Mouse (Mus musculus): ENCODE data around the gene Hspbap1. TPM values are rescaled to one million over a fixed set of nuclear protein-coding genes. Genes with fewer than 3 reads are reported as not detected.

Hspbap1 gene
- total RNA-seq (2021), result 1 to 10 TPM; 2.5 to 2.6 TPM
- 2.1 and 3.1 TPM in 2 replicates for polyA plus RNA-seq (2012; rRNA removed)
- long read RNA-seq, partial matches to known transcripts, result 0 of 4 reads
- long read RNA-seq, other reads (novel, unspliced or antisense), result 1 of 4 reads

DNA sequence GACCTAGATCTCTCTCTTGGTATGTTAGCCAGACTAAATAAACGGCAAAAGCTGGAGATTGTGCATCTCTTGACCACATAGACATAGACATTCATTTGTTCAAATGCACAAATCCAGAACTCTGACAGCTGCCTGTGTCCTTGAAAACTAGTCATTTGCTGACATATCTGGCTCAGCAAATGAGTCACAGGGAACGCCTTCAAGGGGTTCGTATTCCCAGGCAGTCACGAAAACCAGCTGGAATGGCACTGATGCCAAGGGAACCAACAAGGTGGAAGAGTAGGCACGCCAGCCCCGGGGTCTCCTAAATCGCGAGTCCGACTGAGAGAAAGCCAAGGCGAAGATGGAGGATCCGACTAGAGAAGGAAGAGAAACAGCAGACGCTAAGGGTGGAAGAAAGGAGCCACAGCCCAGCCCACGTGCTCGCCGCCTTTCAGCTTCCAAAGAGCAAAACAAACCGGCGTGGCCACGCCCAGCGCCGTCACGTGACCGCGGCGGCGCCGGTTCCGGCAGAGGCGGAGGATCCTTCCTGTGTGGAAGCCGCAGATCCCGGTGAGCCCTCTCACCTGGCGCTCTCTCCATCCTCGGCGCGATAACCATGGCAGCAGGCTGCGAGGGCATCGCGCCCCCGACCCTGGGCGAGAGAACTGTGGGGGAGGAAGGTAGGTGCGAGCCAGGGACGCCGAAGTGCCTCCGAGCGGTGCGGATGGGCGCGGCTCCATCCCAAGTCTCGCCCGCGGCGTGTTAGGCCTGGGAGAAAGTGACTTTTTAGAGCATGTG lies at the start of gene Hspbap1:
Gene Hspbap1 (plus strand): TSS at position 498 of the 780 bp plus-strand sequence.
- intact Hi-C loops (cut with DNase I), result loop anchor here (2.0 to 10.0 kb wide), 2 partner anchors 35 to 175 kb away; no protein-coding TSS in a partner anchor
- peak within 1 kb of the TSS; percentile 96 for H3K4me3 ChIP-seq
- peaks cover 10% of the 10 kb centered on the region for H3K36me3 ChIP-seq (ENCODE audit: control insufficient read depth, insufficient read depth, low read length)
- H3K27me3 ChIP-seq (ENCODE audit: control insufficient read depth, insufficient read depth, low read length), result no peaks in the 10 kb centered on the region
- peak within 1 kb of the TSS; percentile 98 for H3K9ac ChIP-seq (ENCODE audit: low read depth, low read length)
- WGBS, result under 1% methylated on average over 51 of the region's 51 CpGs
- DNase-seq, result peak; percentile 94 to 96
- peaks cover 7% of the 10 kb centered on the region; the same call in 1 of the 2 replicates for H3K79me2 ChIP-seq (replicated peaks; ENCODE audit: control insufficient read depth, insufficient read depth, low read length)
- peak within 1 kb of the TSS; percentile 88 for H3K27ac ChIP-seq
- peaks cover 4% of the 10 kb centered on the region for H3K4me1 ChIP-seq (ENCODE audit: control insufficient read depth, insufficient read depth, low read length)
- no peak for TF ChIP-seq CTCF (IDR thresholded peaks at IDR 0.05)
- 0 out of 2 replicates have a peak, but pooled peaks have one; percentile 8 for TF ChIP-seq EP300 (IDR thresholded peaks at IDR 0.05; ENCODE audit: insufficient read depth, low read depth, low read length)
- peak; percentile 75 for TF ChIP-seq POLR2A (IDR thresholded peaks at IDR 0.05; ENCODE audit: insufficient read depth, low read depth, low read length)

DNA sequence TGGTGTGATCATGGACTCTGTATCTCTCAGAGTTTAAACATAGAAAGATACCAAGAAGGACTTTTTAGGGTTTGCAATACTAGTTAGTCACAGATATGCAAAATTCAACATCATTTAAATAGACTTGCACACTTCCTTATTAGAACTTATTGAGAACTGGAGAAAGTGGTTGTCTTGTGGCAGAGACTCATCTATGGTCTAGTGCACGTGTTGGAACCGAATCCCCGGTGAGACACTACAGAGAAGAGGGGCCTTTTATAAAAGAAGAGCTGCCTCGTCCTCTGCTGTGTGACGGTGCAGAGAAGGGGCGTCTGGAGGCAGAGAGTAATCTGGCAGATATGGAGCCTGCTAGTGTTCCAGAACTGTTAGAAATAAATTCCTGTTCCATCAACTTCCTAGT lies 45.6 kb upstream of the Hspbap1 start:
- intact Hi-C loops (cut with DNase I), result loop anchor here (10.0 kb wide), 1 partner anchor 400 kb away; no protein-coding TSS in a partner anchor
- no peaks in the 10 kb centered on the region for H3K4me1 ChIP-seq (ENCODE audit: control insufficient read depth, insufficient read depth, low read length)
- H3K27me3 ChIP-seq (ENCODE audit: control insufficient read depth, insufficient read depth, low read length), result no peaks in the 10 kb centered on the region
- no peak for DNase-seq
- H3K4me3 ChIP-seq, result no peak overlapping the region
- no peak overlapping the region for H3K27ac ChIP-seq
- no peaks in the 10 kb centered on the region for H3K36me3 ChIP-seq (ENCODE audit: control insufficient read depth, insufficient read depth, low read length)
- 70% methylated on average over 6 of the region's 6 CpGs for WGBS
- H3K9ac ChIP-seq (ENCODE audit: low read depth, low read length), result no peak overlapping the region
- TF ChIP-seq CTCF (IDR thresholded peaks at IDR 0.05) (no peak), EP300 (IDR thresholded peaks at IDR 0.05; ENCODE audit: insufficient read depth, low read depth, low read length) (no peak), POLR2A (IDR thresholded peaks at IDR 0.05; ENCODE audit: insufficient read depth, low read depth, low read length) (no peak)
- no peaks in the 10 kb centered on the region for H3K79me2 ChIP-seq (replicated peaks; ENCODE audit: control insufficient read depth, insufficient read depth, low read length)

- no peaks in the 10 kb centered on the region for H3K4me1 ChIP-seq (ENCODE audit: control insufficient read depth, insufficient read depth, low read length)
- H3K27ac ChIP-seq, result no peak overlapping the region
- no peak for DNase-seq
- intact Hi-C loops (cut with DNase I), result loop anchor here (10.0 kb wide), 1 partner anchor 402 kb away; no protein-coding TSS in a partner anchor
- no peak overlapping the region for H3K4me3 ChIP-seq
- no peak overlapping the region for H3K9ac ChIP-seq (ENCODE audit: low read depth, low read length)
- 87% methylated on average over 2 of the region's 2 CpGs for WGBS
- peak; percentile 27 for TF ChIP-seq CTCF (IDR thresholded peaks at IDR 0.05)
- TF ChIP-seq POLR2A (IDR thresholded peaks at IDR 0.05; ENCODE audit: insufficient read depth, low read depth, low read length), result no peak
- no peaks in the 10 kb centered on the region for H3K79me2 ChIP-seq (replicated peaks; ENCODE audit: control insufficient read depth, insufficient read depth, low read length)
- H3K36me3 ChIP-seq (ENCODE audit: control insufficient read depth, insufficient read depth, low read length), result no peaks in the 10 kb centered on the region
- H3K27me3 ChIP-seq (ENCODE audit: control insufficient read depth, insufficient read depth, low read length), result no peaks in the 10 kb centered on the region
Observed at GRCm38 (mm10) chr16:35726601-35727000, 43.6 kb upstream of the Hspbap1 start.

DNA sequence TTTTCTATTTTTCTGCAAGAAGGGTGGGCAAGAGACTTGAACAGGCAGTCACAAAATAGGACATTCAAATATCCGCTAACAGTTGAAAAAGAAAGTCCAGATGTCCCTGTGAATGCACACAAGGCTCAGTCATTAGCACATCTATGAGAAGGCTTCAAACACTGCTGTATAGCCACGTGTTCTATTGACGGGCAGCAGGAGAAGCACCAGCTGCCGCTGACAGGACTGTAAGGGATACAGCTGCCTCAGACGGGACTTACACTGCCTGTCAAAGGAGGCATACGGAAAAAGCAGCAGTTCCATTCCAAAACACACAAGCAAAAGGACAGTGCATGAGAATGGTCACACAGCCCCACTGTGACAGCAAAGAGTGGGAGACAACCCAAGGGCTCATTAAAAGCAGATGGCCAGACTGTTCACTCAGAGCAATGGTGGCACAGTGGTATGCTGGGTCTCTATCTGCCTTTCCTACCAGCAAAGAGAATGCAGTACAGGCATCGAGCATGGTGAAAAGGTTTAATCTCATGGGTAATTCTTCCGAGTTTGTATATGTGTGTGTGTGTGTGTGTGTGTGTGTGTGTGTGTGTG lies 40.9 kb upstream of the Hspbap1 start:
- Histone ChIP-seq H3K27ac (no peak overlapping the region), H3K36me3 (ENCODE audit: control insufficient read depth, insufficient read depth, low read length) (no peaks in the 10 kb centered on the region), H3K79me2 (replicated peaks; ENCODE audit: control insufficient read depth, insufficient read depth, low read length) (no peaks in the 10 kb centered on the region), H3K9ac (ENCODE audit: low read depth, low read length) (no peak overlapping the region), H3K4me1 (ENCODE audit: control insufficient read depth, insufficient read depth, low read length) (no peaks in the 10 kb centered on the region), H3K4me3 (no peak overlapping the region), H3K27me3 (ENCODE audit: control insufficient read depth, insufficient read depth, low read length) (no peaks in the 10 kb centered on the region)
- no peak for DNase-seq
- 71% methylated on average over 8 of the region's 8 CpGs for WGBS
- TF ChIP-seq EP300 (IDR thresholded peaks at IDR 0.05; ENCODE audit: insufficient read depth, low read depth, low read length) (no peak), CTCF (IDR thresholded peaks at IDR 0.05) (no peak), POLR2A (IDR thresholded peaks at IDR 0.05; ENCODE audit: insufficient read depth, low read depth, low read length) (no peak)
- intact Hi-C loops (cut with DNase I), result loop anchor here (10.0 kb wide), 1 partner anchor 404 kb away; no protein-coding TSS in a partner anchor

DNA sequence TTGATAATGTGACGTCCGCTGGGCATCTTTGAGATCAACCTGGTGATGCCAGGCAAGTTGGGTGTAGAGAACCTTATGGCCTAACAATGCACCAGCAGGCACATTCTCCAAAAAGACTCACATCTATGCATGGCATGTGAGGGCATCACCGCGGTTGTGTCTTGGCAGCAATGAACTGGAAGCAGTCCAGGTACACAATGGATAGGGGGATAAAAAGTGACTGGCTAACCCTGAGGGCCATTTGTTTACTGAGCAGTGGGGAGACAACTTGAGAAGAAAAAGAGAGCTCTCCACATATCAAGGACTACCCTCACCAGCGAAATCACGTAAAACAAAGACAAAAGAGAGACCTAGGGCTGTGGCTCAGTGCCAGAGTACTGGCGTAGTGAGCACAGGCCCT lies 38.1 kb upstream of the Hspbap1 start:
- no peak overlapping the region for H3K9ac ChIP-seq (ENCODE audit: low read depth, low read length)
- H3K27me3 ChIP-seq (ENCODE audit: control insufficient read depth, insufficient read depth, low read length), result no peaks in the 10 kb centered on the region
- TF ChIP-seq CTCF (IDR thresholded peaks at IDR 0.05) (no peak), POLR2A (IDR thresholded peaks at IDR 0.05; ENCODE audit: insufficient read depth, low read depth, low read length) (no peak), EP300 (IDR thresholded peaks at IDR 0.05; ENCODE audit: insufficient read depth, low read depth, low read length) (no peak)
- WGBS, result 76% methylated on average over 7 of the region's 7 CpGs
- no peak overlapping the region for H3K27ac ChIP-seq
- no peaks in the 10 kb centered on the region for H3K4me1 ChIP-seq (ENCODE audit: control insufficient read depth, insufficient read depth, low read length)
- intact Hi-C loops (cut with DNase I), result no loop called here
- H3K4me3 ChIP-seq, result no peak overlapping the region
- no peaks in the 10 kb centered on the region for H3K36me3 ChIP-seq (ENCODE audit: control insufficient read depth, insufficient read depth, low read length)
- no peaks in the 10 kb centered on the region for H3K79me2 ChIP-seq (replicated peaks; ENCODE audit: control insufficient read depth, insufficient read depth, low read length)
- DNase-seq, result peak in 1 of 2 experiments; percentile 27

Data from heart, adult 2 months (tissue).